Mouse (Mus musculus): ENCODE measurements around the gene Nisch. TPM values are rescaled to one million over a fixed set of nuclear protein-coding genes. Genes with fewer than 3 reads are reported as not detected.

Gene Nisch
- polyA plus RNA-seq, 1 experiment from 2014 or later = 327 TPM

- Histone ChIP-seq H3K27me3 (replicated peaks) (no peaks in the 10 kb centered on the region), H3K4me2 (no peak overlapping the region), H3K4me3 (replicated peaks) (no peak overlapping the region), H3K9me3 (replicated peaks) (no peaks in the 10 kb centered on the region), H3K9ac (replicated peaks) (no peak overlapping the region), H3K27ac (replicated peaks) (no peak overlapping the region), H3K36me3 (peaks cover 66% of the 10 kb centered on the region), H3K4me1 (peaks cover 26% of the 10 kb centered on the region)
- 85% methylated on average over 3 of the region's 3 CpGs for WGBS
- no peak for ATAC-seq (ENCODE audit: low FRiP score)
These were observed 16.7 kb downstream of the Nisch start for GRCm38 (mm10) chr14:31200038-31200437.

GRCm38 (mm10) chr14:31199599-31199998, 17.1 kb downstream of the Nisch start:
- no peak overlapping the region for H3K4me2 ChIP-seq
- no peaks in the 10 kb centered on the region for H3K27me3 ChIP-seq (replicated peaks)
- no peak overlapping the region for H3K4me3 ChIP-seq (replicated peaks)
- H3K4me1 ChIP-seq = peaks cover 24% of the 10 kb centered on the region
- 97% methylated on average over 7 of the region's 7 CpGs for WGBS
- peaks cover 69% of the 10 kb centered on the region for H3K36me3 ChIP-seq
- ATAC-seq (ENCODE audit: low FRiP score) = no peak
- H3K9ac ChIP-seq (replicated peaks) = no peak overlapping the region
- no peaks in the 10 kb centered on the region for H3K9me3 ChIP-seq (replicated peaks)
- no peak overlapping the region for H3K27ac ChIP-seq (replicated peaks)

- Histone ChIP-seq H3K36me3 (peaks cover 66% of the 10 kb centered on the region), H3K9ac (replicated peaks) (no peak overlapping the region), H3K4me2 (no peak overlapping the region), H3K27me3 (replicated peaks) (no peaks in the 10 kb centered on the region), H3K9me3 (replicated peaks) (no peaks in the 10 kb centered on the region), H3K27ac (replicated peaks) (no peak overlapping the region), H3K4me3 (replicated peaks) (no peak overlapping the region), H3K4me1 (peaks cover 16% of the 10 kb centered on the region)
- WGBS = 68% methylated on average over 16 of the region's 16 CpGs
- ATAC-seq (ENCODE audit: low FRiP score) = no peak
These were observed 18.9 kb downstream of the Nisch start for GRCm38 (mm10) chr14:31197547-31198516.

GRCm38 (mm10) chr14:31195968-31196367, 20.8 kb downstream of the Nisch start:
- Histone ChIP-seq H3K36me3 (peaks cover 67% of the 10 kb centered on the region), H3K9me3 (replicated peaks) (no peaks in the 10 kb centered on the region), H3K27ac (replicated peaks) (no peak overlapping the region), H3K4me3 (replicated peaks) (no peak overlapping the region), H3K4me2 (no peak overlapping the region), H3K27me3 (replicated peaks) (no peaks in the 10 kb centered on the region), H3K9ac (replicated peaks) (no peak overlapping the region), H3K4me1 (peaks cover 16% of the 10 kb centered on the region)
- ATAC-seq (ENCODE audit: low FRiP score) = no peak

GRCm38 (mm10) chr14:31195521-31195920, 21.2 kb downstream of the Nisch start:
- H3K36me3 ChIP-seq = peaks cover 67% of the 10 kb centered on the region
- no peak for ATAC-seq (ENCODE audit: low FRiP score)
- WGBS = 97% methylated on average over 4 of the region's 4 CpGs

GRCm38 (mm10) chr14:31194891-31195513, 21.7 kb downstream of the Nisch start:
- WGBS = 80% methylated on average over 14 of the region's 14 CpGs
- peaks cover 67% of the 10 kb centered on the region for H3K36me3 ChIP-seq
- H3K4me1 ChIP-seq = peaks cover 16% of the 10 kb centered on the region
- no peaks in the 10 kb centered on the region for H3K27me3 ChIP-seq (replicated peaks)
- no peak overlapping the region for H3K9ac ChIP-seq (replicated peaks)
- H3K9me3 ChIP-seq (replicated peaks) = no peaks in the 10 kb centered on the region
- no peak overlapping the region for H3K4me2 ChIP-seq
- no peak overlapping the region for H3K4me3 ChIP-seq (replicated peaks)
- ATAC-seq (ENCODE audit: low FRiP score) = no peak
- H3K27ac ChIP-seq (replicated peaks) = no peak overlapping the region

More at GRCm38 (mm10) chr14:31195521-31195920, 21.2 kb downstream of the Nisch start:
- Histone ChIP-seq H3K4me3 (replicated peaks) (no peak overlapping the region), H3K27me3 (replicated peaks) (no peaks in the 10 kb centered on the region), H3K9me3 (replicated peaks) (no peaks in the 10 kb centered on the region), H3K4me2 (no peak overlapping the region), H3K9ac (replicated peaks) (no peak overlapping the region), H3K4me1 (peaks cover 16% of the 10 kb centered on the region), H3K27ac (replicated peaks) (no peak overlapping the region)

- Histone ChIP-seq H3K4me3 (replicated peaks) (no peak overlapping the region), H3K9me3 (replicated peaks) (no peaks in the 10 kb centered on the region), H3K4me1 (peaks cover 16% of the 10 kb centered on the region), H3K4me2 (no peak overlapping the region), H3K36me3 (peaks cover 67% of the 10 kb centered on the region), H3K27me3 (replicated peaks) (no peaks in the 10 kb centered on the region), H3K27ac (replicated peaks) (no peak overlapping the region), H3K9ac (replicated peaks) (no peak overlapping the region)
- no peak for ATAC-seq (ENCODE audit: low FRiP score)
- WGBS = 92% methylated on average over 2 of the region's 2 CpGs
These were observed 22.3 kb downstream of the Nisch start for GRCm38 (mm10) chr14:31194441-31194840.

GRCm38 (mm10) chr14:31193791-31194190, 23.0 kb downstream of the Nisch start:
- ATAC-seq (ENCODE audit: low FRiP score) = no peak
- no peak overlapping the region for H3K27ac ChIP-seq (replicated peaks)
- H3K4me2 ChIP-seq = no peak overlapping the region
- H3K4me3 ChIP-seq (replicated peaks) = no peak overlapping the region
- no peak overlapping the region for H3K9ac ChIP-seq (replicated peaks)
- H3K27me3 ChIP-seq (replicated peaks) = no peaks in the 10 kb centered on the region
- 81% methylated on average over 7 of the region's 7 CpGs for WGBS
- no peaks in the 10 kb centered on the region for H3K9me3 ChIP-seq (replicated peaks)
- peaks cover 20% of the 10 kb centered on the region for H3K4me1 ChIP-seq
- H3K36me3 ChIP-seq = peaks cover 70% of the 10 kb centered on the region

- Histone ChIP-seq H3K4me2 (no peak overlapping the region), H3K9me3 (replicated peaks) (no peaks in the 10 kb centered on the region), H3K4me3 (replicated peaks) (no peak overlapping the region), H3K27ac (replicated peaks) (no peak overlapping the region), H3K4me1 (peaks cover 13% of the 10 kb centered on the region), H3K36me3 (peaks cover 83% of the 10 kb centered on the region), H3K27me3 (replicated peaks) (no peaks in the 10 kb centered on the region), H3K9ac (replicated peaks) (no peak overlapping the region)
- no peak for ATAC-seq (ENCODE audit: low FRiP score)
- 72% methylated on average over 2 of the region's 2 CpGs for WGBS
These were observed 24.8 kb downstream of the Nisch start for GRCm38 (mm10) chr14:31191936-31192335.

GRCm38 (mm10) chr14:31189348-31189747, 27.4 kb downstream of the Nisch start:
- Histone ChIP-seq H3K4me2 (no peak overlapping the region), H3K27me3 (replicated peaks) (no peaks in the 10 kb centered on the region), H3K9ac (replicated peaks) (no peak overlapping the region), H3K27ac (replicated peaks) (peak overlapping the region; percentile 45), H3K9me3 (replicated peaks) (no peaks in the 10 kb centered on the region), H3K4me3 (replicated peaks) (no peak overlapping the region), H3K4me1 (peaks cover 6% of the 10 kb centered on the region; the same call in 1 of the 2 replicates), H3K36me3 (peaks cover 97% of the 10 kb centered on the region)
- no peak for ATAC-seq (ENCODE audit: low FRiP score)
- WGBS = 90% methylated on average over 3 of the region's 3 CpGs

GRCm38 (mm10) chr14:31188771-31189181, 28.0 kb downstream of the Nisch start:
- Histone ChIP-seq H3K27ac (replicated peaks) (peak overlapping the region; percentile 45), H3K9me3 (replicated peaks) (no peaks in the 10 kb centered on the region), H3K4me2 (no peak overlapping the region), H3K4me1 (peaks cover 6% of the 10 kb centered on the region; the same call in 1 of the 2 replicates), H3K9ac (replicated peaks) (no peak overlapping the region), H3K36me3 (peaks cover 99% of the 10 kb centered on the region), H3K4me3 (replicated peaks) (no peak overlapping the region), H3K27me3 (replicated peaks) (no peaks in the 10 kb centered on the region)
- 55% methylated on average over 6 of the region's 6 CpGs for WGBS
- no peak; the same call in 1 of the 2 replicates for ATAC-seq (ENCODE audit: low FRiP score)

- ATAC-seq (ENCODE audit: low FRiP score) = no peak
- WGBS = 82% methylated on average over 4 of the region's 4 CpGs
These were observed 30.1 kb downstream of the Nisch start for GRCm38 (mm10) chr14:31186656-31187055.

More at GRCm38 (mm10) chr14:31186656-31187055, 30.1 kb downstream of the Nisch start:
- Histone ChIP-seq H3K36me3 (peaks cover 100% of the 10 kb centered on the region), H3K27ac (replicated peaks) (no peak overlapping the region), H3K4me2 (no peak overlapping the region), H3K27me3 (replicated peaks) (no peaks in the 10 kb centered on the region), H3K9me3 (replicated peaks) (no peaks in the 10 kb centered on the region), H3K4me3 (replicated peaks) (no peak overlapping the region), H3K4me1 (peaks cover 6% of the 10 kb centered on the region; the same call in 1 of the 2 replicates), H3K9ac (replicated peaks) (no peak overlapping the region)

Data from neural tube, embryonic 15.5 days (tissue).